Mouse (Mus musculus) bone marrow, adult 2 months (tissue): ENCODE measurements around the gene Tmbim4.

ENCODE experiments used
- CTCF ChIP-seq: fragments of 200-500 bp; IDR thresholded peaks from 2 replicates; pipeline ENCODE4 v1.5.1; 2011; ENCODE audit warnings: low read length, control low read depth; ENCODE audit not compliant: control insufficient read depth, insufficient read depth
- POLR2A ChIP-seq: fragments of 200-500 bp; IDR thresholded peaks from 2 replicates; pipeline ENCODE4 v1.6.1; 2011; ENCODE audit warnings: low read depth, mild to moderate bottlenecking, control low read depth, low read length, borderline replicate concordance; ENCODE audit not compliant: control insufficient read depth

DNA sequence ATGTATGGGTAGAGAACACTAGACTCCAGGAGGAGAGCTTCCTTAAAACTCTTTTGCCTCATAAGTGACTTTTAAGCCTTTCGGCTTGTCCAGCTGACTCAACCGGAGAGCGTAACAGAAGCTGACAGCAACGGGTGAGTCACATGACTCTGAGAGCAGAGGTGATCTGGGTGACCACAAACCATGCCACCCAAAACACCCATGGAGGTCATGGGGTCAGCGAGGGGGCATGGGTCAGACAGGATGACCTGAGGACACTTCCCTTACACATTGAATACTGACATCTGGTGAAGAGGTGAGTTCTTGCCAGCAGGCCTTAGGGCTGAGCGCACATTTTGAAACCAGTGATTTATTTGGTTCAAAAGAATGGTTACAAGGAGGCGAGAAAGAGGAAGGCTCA is 49.7 kb upstream of the Tmbim4 start:
- TF ChIP-seq POLR2A = no peak
- TF ChIP-seq CTCF = no peak
